Mouse (Mus musculus): Measurements from ENCODE around the gene Lrrc4.

DNA sequence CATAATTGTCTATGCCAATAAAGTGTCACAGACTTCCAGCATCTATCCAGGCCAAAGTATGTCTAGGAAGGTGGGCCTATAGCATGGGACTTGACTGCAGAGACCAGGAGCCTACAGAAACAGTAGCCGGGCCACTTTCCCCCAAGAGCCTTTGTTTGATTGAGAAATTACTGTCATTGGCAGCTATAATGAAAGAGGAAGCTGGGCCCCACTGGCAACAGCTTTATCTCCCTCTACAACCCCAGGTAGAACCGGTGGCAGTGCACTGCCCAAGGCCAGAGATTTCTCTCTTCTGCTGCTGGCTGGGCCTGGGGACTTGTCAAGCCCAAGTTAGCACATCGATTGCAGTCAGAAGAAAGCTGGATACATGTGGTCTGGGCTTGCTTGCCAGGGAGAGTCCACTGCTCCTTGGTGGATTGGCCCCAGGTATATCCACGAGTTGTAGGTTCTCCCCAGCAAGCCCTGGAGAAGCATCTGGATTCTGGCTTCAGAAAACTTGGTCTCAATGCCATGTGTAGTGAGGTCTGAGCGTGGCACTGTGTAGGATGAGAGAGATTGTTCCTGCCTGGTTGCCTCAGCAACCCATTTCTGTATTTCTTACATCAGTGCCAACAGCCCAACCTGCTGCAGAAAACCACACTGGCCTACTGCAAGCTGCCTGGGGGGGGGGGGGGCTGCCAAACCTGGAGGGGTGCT lies 40.3 kb upstream of the Lrrc4 start:
- TF ChIP-seq POLR2A (IDR thresholded peaks at IDR 0.05; ENCODE audit: borderline replicate concordance, insufficient read depth, low read length) (no peak), CTCF (IDR thresholded peaks at IDR 0.05; ENCODE audit: borderline replicate concordance, insufficient read depth, low read depth, low read length) (no peak)

All from cerebellum, adult 2 months (tissue).